Mouse (Mus musculus): ENCODE results near the gene Cnot6. TPM values are rescaled to one million over a fixed set of nuclear protein-coding genes. Genes with fewer than 3 reads are reported as not detected.
A peak's percentile ranks its signal among the peaks of the same experiment; 100 is the strongest.

Gene Cnot6
- total RNA-seq (2017): 46.7 to 79.0 TPM (median 53.2 TPM) in 3 replicates

GRCm38 (mm10) chr11:49712555-49713335 is at the start of gene Cnot6:
Gene Cnot6, minus strand, starts transcription at chr11:49712723.
- ATAC-seq (replicated peaks; ENCODE audit: insufficient number of reproducible peaks, low FRiP score, low TSS enrichment, poor library complexity, severe bottlenecking): peak; percentile 99

- no peak for ATAC-seq (replicated peaks; ENCODE audit: insufficient number of reproducible peaks, low FRiP score, low TSS enrichment, poor library complexity, severe bottlenecking)
Observed at GRCm38 (mm10) chr11:49761130-49761529, 48.6 kb upstream of the Cnot6 start.

- no peak for ATAC-seq (replicated peaks; ENCODE audit: insufficient number of reproducible peaks, low FRiP score, low TSS enrichment, poor library complexity, severe bottlenecking)
Observed at GRCm38 (mm10) chr11:49758096-49758495, 45.6 kb upstream of the Cnot6 start.

GRCm38 (mm10) chr11:49754958-49755665 is 42.6 kb upstream of the Cnot6 start:
- no peak for ATAC-seq (replicated peaks; ENCODE audit: insufficient number of reproducible peaks, low FRiP score, low TSS enrichment, poor library complexity, severe bottlenecking)

GRCm38 (mm10) chr11:49746756-49747155 is 34.2 kb upstream of the Cnot6 start:
- ATAC-seq (replicated peaks; ENCODE audit: insufficient number of reproducible peaks, low FRiP score, low TSS enrichment, poor library complexity, severe bottlenecking): no peak

GRCm38 (mm10) chr11:49745839-49746238 is 33.3 kb upstream of the Cnot6 start:
- no peak for ATAC-seq (replicated peaks; ENCODE audit: insufficient number of reproducible peaks, low FRiP score, low TSS enrichment, poor library complexity, severe bottlenecking)

GRCm38 (mm10) chr11:49744981-49745380 is 32.5 kb upstream of the Cnot6 start:
- ATAC-seq (replicated peaks; ENCODE audit: insufficient number of reproducible peaks, low FRiP score, low TSS enrichment, poor library complexity, severe bottlenecking): no peak

GRCm38 (mm10) chr11:49743634-49744033 is 31.1 kb upstream of the Cnot6 start:
- no peak for ATAC-seq (replicated peaks; ENCODE audit: insufficient number of reproducible peaks, low FRiP score, low TSS enrichment, poor library complexity, severe bottlenecking)

- no peak for ATAC-seq (replicated peaks; ENCODE audit: insufficient number of reproducible peaks, low FRiP score, low TSS enrichment, poor library complexity, severe bottlenecking)
Observed at GRCm38 (mm10) chr11:49742248-49742647, 29.7 kb upstream of the Cnot6 start.

- peak; percentile 66 for ATAC-seq (replicated peaks; ENCODE audit: insufficient number of reproducible peaks, low FRiP score, low TSS enrichment, poor library complexity, severe bottlenecking)
Observed at GRCm38 (mm10) chr11:49739776-49740175, 27.3 kb upstream of the Cnot6 start.

- no peak for ATAC-seq (replicated peaks; ENCODE audit: insufficient number of reproducible peaks, low FRiP score, low TSS enrichment, poor library complexity, severe bottlenecking)
Observed at GRCm38 (mm10) chr11:49738659-49739406, 26.3 kb upstream of the Cnot6 start.

- no peak for ATAC-seq (replicated peaks; ENCODE audit: insufficient number of reproducible peaks, low FRiP score, low TSS enrichment, poor library complexity, severe bottlenecking)
Observed at GRCm38 (mm10) chr11:49737625-49738024, 25.1 kb upstream of the Cnot6 start.

- no peak for ATAC-seq (replicated peaks; ENCODE audit: insufficient number of reproducible peaks, low FRiP score, low TSS enrichment, poor library complexity, severe bottlenecking)
Observed at GRCm38 (mm10) chr11:49734771-49735170, 22.2 kb upstream of the Cnot6 start.

- ATAC-seq (replicated peaks; ENCODE audit: insufficient number of reproducible peaks, low FRiP score, low TSS enrichment, poor library complexity, severe bottlenecking): no peak
Observed at GRCm38 (mm10) chr11:49730275-49730948, 17.9 kb upstream of the Cnot6 start.

- peak; percentile 79 for ATAC-seq (replicated peaks; ENCODE audit: insufficient number of reproducible peaks, low FRiP score, low TSS enrichment, poor library complexity, severe bottlenecking)
Observed at GRCm38 (mm10) chr11:49727877-49728276, 15.4 kb upstream of the Cnot6 start.

GRCm38 (mm10) chr11:49726800-49727199 is 14.3 kb upstream of the Cnot6 start:
- ATAC-seq (replicated peaks; ENCODE audit: insufficient number of reproducible peaks, low FRiP score, low TSS enrichment, poor library complexity, severe bottlenecking): no peak

GRCm38 (mm10) chr11:49724676-49725075 is 12.2 kb upstream of the Cnot6 start:
- no peak for ATAC-seq (replicated peaks; ENCODE audit: insufficient number of reproducible peaks, low FRiP score, low TSS enrichment, poor library complexity, severe bottlenecking)

GRCm38 (mm10) chr11:49723281-49723680 is 10.8 kb upstream of the Cnot6 start:
- no peak for ATAC-seq (replicated peaks; ENCODE audit: insufficient number of reproducible peaks, low FRiP score, low TSS enrichment, poor library complexity, severe bottlenecking)

- ATAC-seq (replicated peaks; ENCODE audit: insufficient number of reproducible peaks, low FRiP score, low TSS enrichment, poor library complexity, severe bottlenecking): no peak
Observed at GRCm38 (mm10) chr11:49722692-49723091, 10.2 kb upstream of the Cnot6 start.
